Mouse (Mus musculus) hindbrain, embryonic 15.5 days (tissue): ENCODE data around the gene Limk2. TPM values are rescaled to one million over a fixed set of nuclear protein-coding genes. Genes with fewer than 3 reads are reported as not detected.

Source experiments
- ATAC-seq: fragments of 200-750 bp; cut with Nextera tagmentation; 2 replicates; pipeline ENCODE4 v1.8.0; 2017; ENCODE audit warnings: low read depth, moderate number of reproducible peaks, moderate TSS enrichment; ENCODE audit not compliant: low FRiP score
- H3K27ac ChIP-seq: fragments of 300-500 bp; sonication (generic); replicated peaks from 2 replicates; pipeline ENCODE4 v1.5.1; 2015; ENCODE audit warnings: mild to moderate bottlenecking, inconsistent platforms
- H3K27me3 ChIP-seq: fragments of 300-500 bp; sonication (generic); 2 replicates; pipeline ENCODE4 v1.6.1; 2015; ENCODE audit warnings: control low read depth, inconsistent platforms
- H3K36me3 ChIP-seq: fragments of 300-500 bp; sonication (generic); 2 replicates; pipeline ENCODE4 v1.6.1; 2015; ENCODE audit warnings: control low read depth, inconsistent platforms
- H3K4me1 ChIP-seq: fragments of 300-500 bp; sonication (generic); replicated peaks from 2 replicates; pipeline ENCODE4 v1.6.1; 2015; ENCODE audit warnings: control low read depth, inconsistent platforms
- H3K4me2 ChIP-seq: fragments of 300-500 bp; sonication (generic); 2 replicates; pipeline ENCODE4 v1.6.1; 2015; ENCODE audit warnings: moderate library complexity, mild to moderate bottlenecking, inconsistent platforms
- H3K4me3 ChIP-seq: fragments of 300-500 bp; sonication (generic); 2 replicates; pipeline ENCODE4 v1.5.1; 2015; ENCODE audit warnings: mild to moderate bottlenecking, inconsistent platforms
- H3K9ac ChIP-seq: fragments of 300-500 bp; sonication (generic); 2 replicates; pipeline ENCODE4 v1.6.1; 2015; ENCODE audit warnings: inconsistent platforms
- H3K9me3 ChIP-seq: fragments of 300-500 bp; sonication (generic); 2 replicates; pipeline ENCODE4 v1.6.1; 2016; ENCODE audit warnings: control low read depth, inconsistent platforms
- WGBS: fragments of 180-500 bp; shearing (Covaris S2); methylation state at CpG from one replicate; pipeline ENCODE4 v1.1.7; 2015; 5-methylcytosine and 5-hydroxymethylcytosine counted together
- polyA plus RNA-seq: library from polyadenylated mRNA; unstranded; fragments of >200 nt; fragmentation: Nextera tagmentation; extraction: Ambion mirVana; gene quantifications from 2 replicates; pipeline ENCODE4 v1.2.1, GENCODE M21; 2015

Gene Limk2
- polyA plus RNA-seq, 1 experiment from 2014 or later: 158 TPM

GRCm38 (mm10) chr11:3368983-3369382 lies 40.0 kb downstream of the Limk2 start:
- no peak overlapping the region for H3K27ac ChIP-seq
- WGBS: 72% methylated on average over 7 of the region's 7 CpGs
- H3K9ac ChIP-seq: peak overlapping the region; percentile 11; the same call in 1 of the 2 replicates
- H3K36me3 ChIP-seq: no peaks in the 10 kb centered on the region
- no peaks in the 10 kb centered on the region for H3K9me3 ChIP-seq
- no peak for ATAC-seq
- H3K4me2 ChIP-seq: peak overlapping the region; percentile 73
- H3K4me1 ChIP-seq: peaks cover 63% of the 10 kb centered on the region
- no peaks in the 10 kb centered on the region for H3K27me3 ChIP-seq
- no peak overlapping the region for H3K4me3 ChIP-seq

- no peak overlapping the region for H3K9ac ChIP-seq
- no peaks in the 10 kb centered on the region for H3K27me3 ChIP-seq
- H3K9me3 ChIP-seq: no peaks in the 10 kb centered on the region
- WGBS: 83% methylated on average over 7 of the region's 7 CpGs
- no peak overlapping the region for H3K4me3 ChIP-seq
- no peak for ATAC-seq
- no peaks in the 10 kb centered on the region for H3K36me3 ChIP-seq
- H3K4me2 ChIP-seq: no peak overlapping the region
- no peak overlapping the region for H3K27ac ChIP-seq
- peaks cover 47% of the 10 kb centered on the region for H3K4me1 ChIP-seq
These were observed 42.6 kb downstream of the Limk2 start for GRCm38 (mm10) chr11:3366411-3366810.

- Histone ChIP-seq H3K27me3 (no peaks in the 10 kb centered on the region), H3K4me2 (no peak overlapping the region), H3K27ac (no peak overlapping the region), H3K36me3 (peaks cover 24% of the 10 kb centered on the region), H3K9ac (no peak overlapping the region), H3K4me3 (no peak overlapping the region), H3K9me3 (no peaks in the 10 kb centered on the region), H3K4me1 (peaks cover 15% of the 10 kb centered on the region)
- WGBS: 87% methylated on average over 3 of the region's 3 CpGs
- ATAC-seq: no peak
These were observed 46.1 kb downstream of the Limk2 start for GRCm38 (mm10) chr11:3362854-3363253.

- Histone ChIP-seq H3K9ac (no peak overlapping the region), H3K27me3 (no peaks in the 10 kb centered on the region), H3K4me1 (0 out of 2 replicates have a peak, but pooled peaks cover 3% of the 10 kb centered on the region), H3K36me3 (peaks cover 68% of the 10 kb centered on the region), H3K9me3 (no peaks in the 10 kb centered on the region), H3K4me3 (no peak overlapping the region), H3K27ac (no peak overlapping the region), H3K4me2 (no peak overlapping the region)
- WGBS: 51% methylated on average over 18 of the region's 18 CpGs
- no peak for ATAC-seq
These were observed 55.9 kb downstream of the Limk2 start for GRCm38 (mm10) chr11:3352990-3353585.

GRCm38 (mm10) chr11:3352131-3352530 lies 56.9 kb downstream of the Limk2 start:
- Histone ChIP-seq H3K4me1 (0 out of 2 replicates have a peak, but pooled peaks cover 7% of the 10 kb centered on the region), H3K36me3 (peaks cover 61% of the 10 kb centered on the region), H3K9ac (no peak overlapping the region), H3K27ac (no peak overlapping the region), H3K27me3 (no peaks in the 10 kb centered on the region), H3K4me2 (no peak overlapping the region), H3K4me3 (no peak overlapping the region), H3K9me3 (no peaks in the 10 kb centered on the region)
- 95% methylated on average over 9 of the region's 9 CpGs for WGBS
- no peak for ATAC-seq

- Histone ChIP-seq H3K9me3 (no peaks in the 10 kb centered on the region), H3K4me3 (no peak overlapping the region), H3K9ac (no peak overlapping the region), H3K4me1 (0 out of 2 replicates have a peak, but pooled peaks cover 7% of the 10 kb centered on the region), H3K27ac (no peak overlapping the region), H3K4me2 (no peak overlapping the region), H3K27me3 (no peaks in the 10 kb centered on the region), H3K36me3 (peaks cover 64% of the 10 kb centered on the region)
- 93% methylated on average over 4 of the region's 4 CpGs for WGBS
- no peak for ATAC-seq
These were observed 59.7 kb downstream of the Limk2 start for GRCm38 (mm10) chr11:3349343-3349695.

GRCm38 (mm10) chr11:3348576-3349342 lies 60.2 kb downstream of the Limk2 start:
- no peak overlapping the region for H3K9ac ChIP-seq
- 0 out of 2 replicates have a peak, but pooled peaks cover 7% of the 10 kb centered on the region for H3K4me1 ChIP-seq
- no peaks in the 10 kb centered on the region for H3K27me3 ChIP-seq
- no peak overlapping the region for H3K4me3 ChIP-seq
- H3K36me3 ChIP-seq: peaks cover 64% of the 10 kb centered on the region
- H3K9me3 ChIP-seq: no peaks in the 10 kb centered on the region
- ATAC-seq: no peak
- no peak overlapping the region for H3K27ac ChIP-seq
- WGBS: 45% methylated on average over 6 of the region's 6 CpGs
- H3K4me2 ChIP-seq: no peak overlapping the region

- no peak for ATAC-seq
- no peak overlapping the region for H3K4me2 ChIP-seq
- H3K4me1 ChIP-seq: 0 out of 2 replicates have a peak, but pooled peaks cover 7% of the 10 kb centered on the region
- peaks cover 65% of the 10 kb centered on the region for H3K36me3 ChIP-seq
- no peaks in the 10 kb centered on the region for H3K9me3 ChIP-seq
- no peak overlapping the region for H3K9ac ChIP-seq
- no peak overlapping the region for H3K27ac ChIP-seq
- H3K27me3 ChIP-seq: no peaks in the 10 kb centered on the region
- no peak overlapping the region for H3K4me3 ChIP-seq
These were observed 61.2 kb downstream of the Limk2 start for GRCm38 (mm10) chr11:3347835-3348195.

- Histone ChIP-seq H3K27me3 (no peaks in the 10 kb centered on the region), H3K4me1 (0 out of 2 replicates have a peak, but pooled peaks cover 7% of the 10 kb centered on the region), H3K9ac (no peak overlapping the region), H3K4me2 (no peak overlapping the region), H3K27ac (no peak overlapping the region), H3K36me3 (peaks cover 65% of the 10 kb centered on the region), H3K4me3 (no peak overlapping the region), H3K9me3 (no peaks in the 10 kb centered on the region)
- WGBS: 62% methylated on average over 12 of the region's 12 CpGs
- peak; percentile 64; the same call in 1 of the 2 replicates for ATAC-seq
These were observed 61.7 kb downstream of the Limk2 start for GRCm38 (mm10) chr11:3347091-3347834.

- peaks cover 63% of the 10 kb centered on the region for H3K36me3 ChIP-seq
- no peak overlapping the region for H3K4me2 ChIP-seq
- no peak overlapping the region for H3K27ac ChIP-seq
- no peak overlapping the region for H3K4me3 ChIP-seq
- ATAC-seq: no peak
- H3K9ac ChIP-seq: no peak overlapping the region
- no peaks in the 10 kb centered on the region for H3K27me3 ChIP-seq
- H3K9me3 ChIP-seq: no peaks in the 10 kb centered on the region
- 94% methylated on average over 7 of the region's 7 CpGs for WGBS
- 0 out of 2 replicates have a peak, but pooled peaks cover 7% of the 10 kb centered on the region for H3K4me1 ChIP-seq
These were observed 62.6 kb downstream of the Limk2 start for GRCm38 (mm10) chr11:3346351-3346750.

GRCm38 (mm10) chr11:3344916-3345315 lies 64.1 kb downstream of the Limk2 start:
- WGBS: 78% methylated on average over 3 of the region's 3 CpGs
- Histone ChIP-seq H3K27me3 (no peaks in the 10 kb centered on the region), H3K36me3 (peaks cover 51% of the 10 kb centered on the region), H3K4me3 (no peak overlapping the region), H3K27ac (no peak overlapping the region), H3K4me2 (no peak overlapping the region), H3K4me1 (0 out of 2 replicates have a peak, but pooled peaks cover 7% of the 10 kb centered on the region), H3K9me3 (no peaks in the 10 kb centered on the region), H3K9ac (no peak overlapping the region)
- no peak for ATAC-seq

- Histone ChIP-seq H3K4me3 (no peak overlapping the region), H3K36me3 (peaks cover 46% of the 10 kb centered on the region), H3K9me3 (no peaks in the 10 kb centered on the region), H3K4me2 (no peak overlapping the region), H3K9ac (no peak overlapping the region), H3K27ac (no peak overlapping the region), H3K4me1 (peaks cover 16% of the 10 kb centered on the region), H3K27me3 (no peaks in the 10 kb centered on the region)
- no peak for ATAC-seq
- WGBS: 89% methylated on average over 5 of the region's 5 CpGs
These were observed 67.5 kb downstream of the Limk2 start for GRCm38 (mm10) chr11:3341476-3341875.
